Mouse (Mus musculus) stomach, postnatal 0 days (tissue): Measurements from ENCODE around the gene Ust.

Experiments used
- CTCF ChIP-seq: IDR thresholded peaks from 2 replicates; pipeline ENCODE4 v1.5.1; 2016; ENCODE audit warnings: antibody characterized with exemption, low read depth, mild to moderate bottlenecking, moderate library complexity
- EP300 ChIP-seq: optimal IDR thresholded peaks from 2 replicates; pipeline ENCODE3; 2016; ENCODE audit warnings: antibody characterized with exemption

- TF ChIP-seq CTCF (no peak), EP300 (no peak)
Measured at GRCm38 (mm10) chr10:8511760-8512159, 6.9 kb downstream of the Ust start.
